Mouse (Mus musculus): ENCODE measurements around the gene Fam117b. TPM values are rescaled to one million over a fixed set of nuclear protein-coding genes. Genes with fewer than 3 reads are reported as not detected.

Fam117b gene
- polyA plus RNA-seq, 1 experiment from 2014 or later, result 24.0 TPM

DNA sequence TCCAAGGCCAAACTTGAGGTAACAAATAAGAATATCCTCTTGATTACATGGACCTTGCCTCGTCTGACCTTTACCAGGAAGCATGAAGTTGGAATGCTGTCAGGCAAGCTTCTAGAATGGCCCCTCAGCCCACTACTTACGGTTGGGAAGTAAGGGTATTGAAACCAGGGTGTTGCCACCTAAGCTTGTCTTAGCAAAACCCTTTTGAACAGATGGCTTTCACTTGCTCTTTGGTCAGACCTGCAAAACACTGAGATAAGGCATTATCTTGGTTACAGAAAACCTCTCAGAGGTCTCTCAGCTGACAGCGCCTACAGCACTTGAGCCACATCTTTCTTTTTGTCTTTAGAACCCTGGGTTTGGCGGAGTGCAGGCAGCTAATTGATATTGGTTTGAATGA is 18.8 kb upstream of the Fam117b start:
- Histone ChIP-seq H3K4me1 (ENCODE audit: control insufficient read depth, insufficient read depth, low read depth, low read length) (no peaks in the 10 kb centered on the region; the same call in 1 of the 2 replicates), H3K9me3 (ENCODE audit: control insufficient read depth, low read length) (no peaks in the 10 kb centered on the region), H3K27ac (ENCODE audit: low read depth, low read length) (no peak overlapping the region), H3K36me3 (ENCODE audit: control insufficient read depth, insufficient read depth, low read length) (no peaks in the 10 kb centered on the region), H3K27me3 (replicated peaks; ENCODE audit: control insufficient read depth, insufficient read depth, low read length) (no peaks in the 10 kb centered on the region), H3K4me3 (ENCODE audit: low read length) (no peak overlapping the region), H3K4me2 (ENCODE audit: low read length) (no peak overlapping the region), H3K9ac (ENCODE audit: low read depth, low read length) (no peak overlapping the region)
- WGBS, result 92% methylated on average over 4 of the region's 4 CpGs
- ATAC-seq, result no peak

DNA sequence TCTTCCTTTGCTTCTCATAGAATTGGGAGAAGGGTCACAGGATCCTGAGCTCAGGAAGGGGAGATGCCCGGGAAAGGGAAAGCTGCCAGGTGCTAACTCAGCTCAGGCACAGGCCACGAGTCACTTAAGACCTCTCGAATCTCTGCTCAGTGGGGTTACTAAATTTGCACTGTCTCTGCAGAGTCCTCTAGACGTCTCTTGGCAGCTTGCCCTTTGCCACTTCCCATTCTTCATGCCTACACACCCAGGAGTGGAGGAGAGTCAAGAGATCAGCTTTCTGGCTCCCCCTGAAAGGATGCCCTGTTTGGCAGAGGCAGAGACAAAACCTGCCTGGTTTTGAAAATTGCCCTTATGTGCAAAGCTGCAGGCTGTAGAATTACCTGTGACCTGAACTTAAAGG is 17.4 kb upstream of the Fam117b start:
- Histone ChIP-seq H3K4me1 (ENCODE audit: control insufficient read depth, insufficient read depth, low read depth, low read length) (no peaks in the 10 kb centered on the region; the same call in 1 of the 2 replicates), H3K27me3 (replicated peaks; ENCODE audit: control insufficient read depth, insufficient read depth, low read length) (no peaks in the 10 kb centered on the region), H3K4me3 (ENCODE audit: low read length) (no peak overlapping the region), H3K36me3 (ENCODE audit: control insufficient read depth, insufficient read depth, low read length) (no peaks in the 10 kb centered on the region), H3K4me2 (ENCODE audit: low read length) (no peak overlapping the region), H3K9me3 (ENCODE audit: control insufficient read depth, low read length) (no peaks in the 10 kb centered on the region), H3K9ac (ENCODE audit: low read depth, low read length) (no peak overlapping the region), H3K27ac (ENCODE audit: low read depth, low read length) (no peak overlapping the region)
- no peak for ATAC-seq
- 40% methylated on average over 4 of the region's 4 CpGs for WGBS

DNA sequence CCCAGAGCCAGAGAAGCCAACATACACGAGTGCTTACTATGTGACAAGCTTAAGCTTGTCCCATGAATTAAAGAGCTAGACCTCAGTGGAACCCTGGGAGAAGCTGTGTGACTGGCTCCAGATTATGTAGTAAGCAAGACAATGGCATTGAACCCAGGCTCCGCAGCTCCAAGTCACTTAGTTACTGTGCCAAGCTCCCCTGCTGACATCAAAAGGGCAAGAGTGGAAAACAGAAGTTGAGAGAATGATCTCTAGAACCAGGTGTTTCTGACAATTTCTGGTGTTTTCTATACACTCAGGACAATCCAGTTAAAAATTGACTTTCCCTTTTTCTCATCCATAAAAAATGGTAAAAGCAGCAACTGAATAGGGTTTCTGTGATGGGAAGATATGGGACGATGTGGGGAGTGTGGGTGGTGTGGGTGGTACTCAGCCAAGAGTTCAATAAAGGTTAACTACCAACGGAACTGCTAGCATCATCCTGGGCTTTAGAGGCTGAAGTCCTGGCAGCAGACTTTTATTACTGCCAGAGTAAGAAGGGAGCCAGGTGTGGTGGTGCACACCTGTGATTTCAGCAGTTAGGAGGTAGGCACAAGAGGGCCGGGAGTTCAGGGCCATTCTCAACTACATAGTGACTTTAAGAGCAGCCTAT is 15.5 kb upstream of the Fam117b start:
- no peak for ATAC-seq
- no peaks in the 10 kb centered on the region for H3K36me3 ChIP-seq (ENCODE audit: control insufficient read depth, insufficient read depth, low read length)
- H3K4me2 ChIP-seq (ENCODE audit: low read length), result no peak overlapping the region
- WGBS, result 48% methylated on average over 5 of the region's 5 CpGs
- H3K27me3 ChIP-seq (replicated peaks; ENCODE audit: control insufficient read depth, insufficient read depth, low read length), result no peaks in the 10 kb centered on the region
- H3K9me3 ChIP-seq (ENCODE audit: control insufficient read depth, low read length), result no peaks in the 10 kb centered on the region
- H3K4me3 ChIP-seq (ENCODE audit: low read length), result no peak overlapping the region
- no peaks in the 10 kb centered on the region; the same call in 1 of the 2 replicates for H3K4me1 ChIP-seq (ENCODE audit: control insufficient read depth, insufficient read depth, low read depth, low read length)
- H3K27ac ChIP-seq (ENCODE audit: low read depth, low read length), result no peak overlapping the region
- no peak overlapping the region for H3K9ac ChIP-seq (ENCODE audit: low read depth, low read length)

DNA sequence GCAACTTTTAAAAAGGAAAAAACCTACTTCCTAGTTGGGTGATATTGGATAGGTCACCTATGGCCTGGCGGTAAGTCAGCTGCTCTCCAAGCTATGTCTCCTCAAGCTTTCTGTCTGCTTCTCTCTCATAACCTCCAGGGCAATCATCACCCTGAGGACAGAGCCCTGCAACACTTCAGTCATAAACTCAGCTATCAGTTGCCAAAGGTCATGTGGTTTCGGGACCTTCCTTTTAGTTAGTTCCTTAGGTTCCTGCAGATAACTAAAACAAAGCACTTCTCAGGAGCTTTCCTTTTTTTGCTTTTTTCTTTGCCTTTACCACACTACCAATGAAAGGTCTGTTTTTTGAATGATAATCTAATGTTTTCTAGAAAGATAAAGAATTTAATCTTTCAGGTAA is 13.1 kb upstream of the Fam117b start:
- Histone ChIP-seq H3K9ac (ENCODE audit: low read depth, low read length) (no peak overlapping the region), H3K4me2 (ENCODE audit: low read length) (no peak overlapping the region), H3K4me3 (ENCODE audit: low read length) (no peak overlapping the region), H3K4me1 (ENCODE audit: control insufficient read depth, insufficient read depth, low read depth, low read length) (no peaks in the 10 kb centered on the region; the same call in 1 of the 2 replicates), H3K27ac (ENCODE audit: low read depth, low read length) (no peak overlapping the region), H3K9me3 (ENCODE audit: control insufficient read depth, low read length) (no peaks in the 10 kb centered on the region), H3K36me3 (ENCODE audit: control insufficient read depth, insufficient read depth, low read length) (no peaks in the 10 kb centered on the region), H3K27me3 (replicated peaks; ENCODE audit: control insufficient read depth, insufficient read depth, low read length) (no peaks in the 10 kb centered on the region)
- WGBS, result 85% methylated on average over 2 of the region's 2 CpGs
- no peak for ATAC-seq

DNA sequence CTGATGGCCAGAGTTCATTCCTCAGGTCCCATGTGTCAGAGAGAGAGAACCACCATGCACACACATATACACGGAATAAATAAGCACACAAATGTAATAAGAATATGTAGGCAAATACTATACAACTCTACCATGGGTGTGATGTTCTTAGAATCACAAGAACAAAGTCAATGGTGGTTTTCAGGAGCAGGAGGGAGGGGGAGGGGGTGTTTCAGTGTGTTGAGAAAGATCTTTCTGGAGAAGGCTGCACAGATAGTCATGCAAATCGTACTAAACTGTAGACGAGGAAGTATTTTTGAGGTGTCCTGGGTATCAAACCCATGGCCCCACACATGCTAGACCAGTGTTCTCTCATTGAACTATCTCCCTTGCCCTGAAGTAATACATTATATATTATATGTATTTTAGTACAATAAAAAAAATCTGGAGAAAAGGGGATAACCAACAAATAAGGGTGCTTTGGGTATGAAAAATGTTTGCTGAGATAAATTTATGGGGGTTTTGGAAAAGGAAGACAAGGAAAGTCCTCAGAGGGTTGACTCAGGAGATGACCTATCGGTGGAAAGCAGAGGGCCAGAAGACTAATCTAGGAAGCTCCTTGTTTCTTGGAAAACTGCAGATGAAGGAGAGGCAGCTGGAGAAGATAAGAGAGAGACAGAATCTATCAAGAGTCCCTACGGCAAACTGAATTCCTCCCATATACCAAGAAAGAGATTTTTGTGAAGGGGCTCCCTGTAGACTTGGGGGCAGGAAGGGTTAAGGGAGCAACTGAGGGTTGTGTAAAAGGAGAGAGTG is 11.5 kb upstream of the Fam117b start:
- Histone ChIP-seq H3K9ac (ENCODE audit: low read depth, low read length) (no peak overlapping the region), H3K9me3 (ENCODE audit: control insufficient read depth, low read length) (no peaks in the 10 kb centered on the region), H3K27me3 (replicated peaks; ENCODE audit: control insufficient read depth, insufficient read depth, low read length) (no peaks in the 10 kb centered on the region), H3K4me3 (ENCODE audit: low read length) (no peak overlapping the region), H3K27ac (ENCODE audit: low read depth, low read length) (no peak overlapping the region), H3K4me1 (ENCODE audit: control insufficient read depth, insufficient read depth, low read depth, low read length) (no peaks in the 10 kb centered on the region; the same call in 1 of the 2 replicates), H3K36me3 (ENCODE audit: control insufficient read depth, insufficient read depth, low read length) (no peaks in the 10 kb centered on the region), H3K4me2 (ENCODE audit: low read length) (no peak overlapping the region)
- 91% methylated on average over 5 of the region's 5 CpGs for WGBS
- no peak for ATAC-seq

DNA sequence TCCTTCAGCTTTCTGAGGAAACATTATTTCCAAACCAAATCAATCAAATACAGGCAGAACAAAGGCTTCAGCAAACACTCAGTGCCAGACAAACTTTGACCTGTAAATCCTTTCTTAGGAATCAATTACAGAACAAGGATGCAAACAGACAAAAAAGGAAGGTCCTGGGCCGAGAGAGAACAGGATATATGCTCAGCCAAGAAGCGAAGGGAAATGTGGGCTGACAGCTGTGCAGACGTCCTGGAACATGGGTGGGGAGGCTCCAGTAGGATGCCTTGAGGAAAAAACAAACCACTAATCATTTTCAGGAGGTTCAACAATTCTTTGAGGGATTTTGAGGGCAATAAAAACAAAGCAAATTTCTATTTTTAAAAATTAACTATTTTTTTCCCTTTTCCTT is 10.2 kb upstream of the Fam117b start:
- Histone ChIP-seq H3K36me3 (ENCODE audit: control insufficient read depth, insufficient read depth, low read length) (no peaks in the 10 kb centered on the region), H3K4me3 (ENCODE audit: low read length) (no peak overlapping the region), H3K27me3 (replicated peaks; ENCODE audit: control insufficient read depth, insufficient read depth, low read length) (no peaks in the 10 kb centered on the region), H3K4me2 (ENCODE audit: low read length) (no peak overlapping the region), H3K27ac (ENCODE audit: low read depth, low read length) (no peak overlapping the region), H3K9ac (ENCODE audit: low read depth, low read length) (no peak overlapping the region), H3K9me3 (ENCODE audit: control insufficient read depth, low read length) (no peaks in the 10 kb centered on the region), H3K4me1 (ENCODE audit: control insufficient read depth, insufficient read depth, low read depth, low read length) (no peaks in the 10 kb centered on the region; the same call in 1 of the 2 replicates)
- ATAC-seq, result no peak
- WGBS, result 34% methylated on average over 3 of the region's 3 CpGs

DNA sequence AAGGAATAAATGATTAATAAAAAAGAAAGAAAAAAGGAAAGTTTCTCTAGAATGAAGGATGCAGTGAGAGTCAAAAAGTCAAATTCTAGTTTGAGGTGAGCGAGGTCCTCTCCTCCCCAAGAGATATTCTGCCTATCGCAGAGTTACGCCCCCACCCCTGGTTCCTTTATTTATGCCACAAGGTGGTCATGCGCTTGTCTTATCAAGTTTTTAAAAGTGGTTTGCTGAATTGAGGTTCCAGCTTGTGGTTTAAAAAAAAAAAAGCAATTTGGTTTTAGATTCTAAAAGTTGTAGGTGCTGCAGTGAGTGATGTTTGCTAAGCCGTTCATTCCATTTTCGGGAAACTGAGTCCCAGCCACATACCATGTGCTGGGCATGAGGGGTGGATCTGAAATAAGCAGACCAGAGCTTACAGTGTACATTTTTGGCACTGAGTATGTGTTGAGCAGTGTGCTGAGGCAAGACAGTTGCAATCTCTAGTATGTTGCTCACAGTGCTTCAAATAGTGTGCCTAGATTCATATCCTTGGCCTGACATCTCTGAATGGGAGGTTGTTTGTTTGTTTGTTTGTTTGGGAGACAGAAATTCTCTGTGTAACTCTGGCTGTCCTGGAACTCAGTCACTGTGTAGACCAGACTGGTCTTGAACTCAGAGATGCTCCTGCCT is 8.0 kb upstream of the Fam117b start:
- Histone ChIP-seq H3K36me3 (ENCODE audit: control insufficient read depth, insufficient read depth, low read length) (no peaks in the 10 kb centered on the region), H3K4me1 (ENCODE audit: control insufficient read depth, insufficient read depth, low read depth, low read length) (no peaks in the 10 kb centered on the region), H3K4me2 (ENCODE audit: low read length) (no peak overlapping the region), H3K4me3 (ENCODE audit: low read length) (no peak overlapping the region), H3K9ac (ENCODE audit: low read depth, low read length) (no peak overlapping the region), H3K27ac (ENCODE audit: low read depth, low read length) (no peak overlapping the region), H3K9me3 (ENCODE audit: control insufficient read depth, low read length) (no peaks in the 10 kb centered on the region), H3K27me3 (replicated peaks; ENCODE audit: control insufficient read depth, insufficient read depth, low read length) (no peaks in the 10 kb centered on the region)
- ATAC-seq, result no peak
- WGBS, result 94% methylated on average over 6 of the region's 6 CpGs

DNA sequence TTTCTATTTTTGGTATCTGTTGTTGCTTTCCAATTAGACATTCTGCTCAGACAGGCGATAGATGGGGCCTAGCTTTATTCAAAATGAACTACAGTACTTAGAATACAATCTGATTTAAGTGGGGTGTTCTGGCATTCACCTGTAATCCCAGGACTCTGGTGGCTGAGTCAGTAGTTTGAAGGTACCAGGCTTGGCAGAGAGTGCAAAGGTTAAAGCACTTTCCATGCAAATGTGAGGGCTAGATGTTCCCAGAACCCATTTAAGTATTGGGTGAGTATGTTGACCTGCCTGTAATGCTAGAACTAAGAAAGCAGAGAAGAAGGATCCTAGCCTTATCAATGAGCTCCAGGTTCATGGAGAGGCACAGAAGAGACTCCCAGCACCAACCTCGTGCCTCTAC is 6.9 kb upstream of the Fam117b start:
- no peak overlapping the region for H3K27ac ChIP-seq (ENCODE audit: low read depth, low read length)
- 69% methylated on average over 2 of the region's 2 CpGs for WGBS
- H3K36me3 ChIP-seq (ENCODE audit: control insufficient read depth, insufficient read depth, low read length), result no peaks in the 10 kb centered on the region
- no peak overlapping the region for H3K4me2 ChIP-seq (ENCODE audit: low read length)
- H3K27me3 ChIP-seq (replicated peaks; ENCODE audit: control insufficient read depth, insufficient read depth, low read length), result no peaks in the 10 kb centered on the region
- H3K9ac ChIP-seq (ENCODE audit: low read depth, low read length), result no peak overlapping the region
- ATAC-seq, result no peak
- no peaks in the 10 kb centered on the region for H3K4me1 ChIP-seq (ENCODE audit: control insufficient read depth, insufficient read depth, low read depth, low read length)
- no peak overlapping the region for H3K4me3 ChIP-seq (ENCODE audit: low read length)
- no peaks in the 10 kb centered on the region for H3K9me3 ChIP-seq (ENCODE audit: control insufficient read depth, low read length)

DNA sequence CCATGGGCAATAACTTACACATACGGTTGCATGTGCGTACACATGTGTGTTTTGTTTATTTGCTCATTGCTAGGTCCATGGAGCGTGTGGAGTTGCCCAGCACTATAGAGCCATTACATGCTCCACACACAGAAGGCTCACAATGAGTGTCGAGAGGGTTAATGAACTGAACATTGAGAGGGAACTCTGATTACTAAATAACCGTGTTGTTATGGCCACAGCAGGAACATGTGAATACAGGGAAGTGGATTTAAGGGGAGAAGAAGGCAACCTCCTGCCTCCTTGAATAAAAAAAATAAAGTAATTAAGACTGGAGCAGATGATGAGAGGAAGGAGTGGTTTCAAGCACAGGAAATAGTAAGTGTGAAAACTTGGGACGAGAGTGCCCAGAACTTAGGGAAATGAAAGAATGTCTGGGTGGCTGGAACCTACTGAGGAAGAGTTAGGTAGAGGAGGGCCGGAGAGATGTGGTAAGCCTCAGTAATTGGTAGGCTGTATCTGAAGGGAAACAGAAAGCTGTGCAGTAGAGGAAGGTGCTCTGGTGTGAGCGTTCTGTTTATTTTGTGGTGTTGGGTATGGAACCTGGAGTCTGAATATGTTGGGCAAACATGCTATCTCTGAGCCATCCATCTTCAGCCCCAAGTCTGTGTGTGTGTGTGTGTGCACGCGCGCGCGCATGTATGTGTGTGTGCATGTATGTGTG is 5.8 kb upstream of the Fam117b start:
- ATAC-seq, result no peak
- 88% methylated on average over 13 of the region's 13 CpGs for WGBS
- Histone ChIP-seq H3K27me3 (replicated peaks; ENCODE audit: control insufficient read depth, insufficient read depth, low read length) (no peaks in the 10 kb centered on the region), H3K4me2 (ENCODE audit: low read length) (no peak overlapping the region), H3K4me3 (ENCODE audit: low read length) (no peak overlapping the region), H3K9me3 (ENCODE audit: control insufficient read depth, low read length) (no peaks in the 10 kb centered on the region), H3K27ac (ENCODE audit: low read depth, low read length) (no peak overlapping the region), H3K9ac (ENCODE audit: low read depth, low read length) (no peak overlapping the region), H3K4me1 (ENCODE audit: control insufficient read depth, insufficient read depth, low read depth, low read length) (no peaks in the 10 kb centered on the region), H3K36me3 (ENCODE audit: control insufficient read depth, insufficient read depth, low read length) (no peaks in the 10 kb centered on the region)
